Mouse (Mus musculus) fat pad, adult 2 months (tissue): ENCODE data around the gene Gpr183.

Experiments
- DNase-seq: peaks from one replicate; pipeline ENCODE4 v3.0.0-alpha.2; 2011; ENCODE audit warnings: low read depth, low spot score; ENCODE audit errors: extremely low read depth

Gene Gpr183

DNA sequence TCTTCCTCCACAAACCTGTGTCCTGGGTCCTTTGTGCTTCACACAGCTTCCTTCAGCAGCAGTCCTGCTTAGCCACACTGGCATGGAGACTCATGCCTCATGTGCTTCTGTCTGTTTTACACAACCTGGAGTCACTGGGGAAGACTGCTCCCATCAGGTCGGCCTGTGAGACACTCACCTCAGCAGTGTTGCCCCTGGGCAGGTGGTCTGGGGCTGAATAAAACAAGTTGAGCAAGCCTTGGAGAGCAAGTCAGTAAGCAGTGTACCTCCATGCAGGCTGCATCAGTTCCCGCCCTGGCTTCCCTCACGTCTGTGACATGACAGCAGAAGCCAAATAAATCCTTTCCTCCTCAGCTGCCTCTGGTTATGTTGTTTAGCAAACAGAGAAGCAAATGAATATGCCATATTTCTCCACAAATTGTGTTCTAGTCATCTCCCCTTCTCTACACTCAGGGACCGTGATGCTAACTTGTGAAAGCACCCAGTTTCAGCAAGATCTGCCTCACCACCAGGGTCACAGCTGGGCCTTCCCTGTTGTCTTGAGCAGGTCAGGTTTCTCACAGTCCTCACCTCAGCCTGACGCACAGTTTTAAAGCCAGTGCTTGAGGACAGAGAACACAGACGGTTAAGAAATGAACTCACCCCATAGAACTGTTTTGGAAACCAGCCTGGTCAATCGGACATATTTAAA lies 30.9 kb downstream of the Gpr183 start:
- no peak for DNase-seq

DNA sequence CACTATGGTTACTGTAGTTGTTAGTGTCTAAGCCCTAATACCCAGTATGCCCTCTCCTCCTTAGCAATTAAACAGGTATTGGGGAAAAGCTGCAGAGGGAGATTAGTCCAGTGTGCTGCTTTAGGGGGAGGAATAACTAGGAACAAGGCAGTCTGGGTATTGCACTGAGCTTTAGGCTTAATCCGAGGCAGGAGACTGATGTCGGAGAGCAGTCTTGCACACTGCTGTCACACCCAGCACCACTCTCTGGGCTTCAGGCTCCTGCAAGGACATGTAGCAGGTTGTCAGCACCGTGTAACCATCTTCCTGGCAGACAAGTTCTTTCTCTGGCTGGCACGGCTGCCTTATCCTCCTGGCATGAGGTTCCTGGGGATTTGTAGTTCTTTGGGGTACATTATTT lies 32.8 kb downstream of the Gpr183 start:
- DNase-seq, result peak; percentile 23

DNA sequence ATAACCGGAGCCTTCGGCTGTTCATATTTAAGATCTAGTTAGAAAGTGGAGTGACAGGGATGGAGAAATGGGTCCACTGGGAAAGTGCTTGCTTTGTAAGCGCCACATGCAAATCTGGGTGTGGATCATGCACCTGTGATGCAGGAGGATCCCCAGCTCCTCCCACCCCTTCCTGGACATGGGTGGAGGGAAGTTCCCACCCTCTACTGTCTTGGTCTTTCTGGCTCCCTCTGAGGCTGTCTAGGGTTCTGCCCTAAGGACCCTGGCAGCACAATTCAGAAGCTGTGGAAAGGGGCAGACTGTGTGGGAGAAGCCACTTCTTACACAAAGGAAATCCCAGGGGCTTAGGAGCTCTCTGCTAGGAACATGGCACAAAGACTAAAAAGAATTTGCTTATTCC lies 33.4 kb downstream of the Gpr183 start:
- no peak for DNase-seq

DNA sequence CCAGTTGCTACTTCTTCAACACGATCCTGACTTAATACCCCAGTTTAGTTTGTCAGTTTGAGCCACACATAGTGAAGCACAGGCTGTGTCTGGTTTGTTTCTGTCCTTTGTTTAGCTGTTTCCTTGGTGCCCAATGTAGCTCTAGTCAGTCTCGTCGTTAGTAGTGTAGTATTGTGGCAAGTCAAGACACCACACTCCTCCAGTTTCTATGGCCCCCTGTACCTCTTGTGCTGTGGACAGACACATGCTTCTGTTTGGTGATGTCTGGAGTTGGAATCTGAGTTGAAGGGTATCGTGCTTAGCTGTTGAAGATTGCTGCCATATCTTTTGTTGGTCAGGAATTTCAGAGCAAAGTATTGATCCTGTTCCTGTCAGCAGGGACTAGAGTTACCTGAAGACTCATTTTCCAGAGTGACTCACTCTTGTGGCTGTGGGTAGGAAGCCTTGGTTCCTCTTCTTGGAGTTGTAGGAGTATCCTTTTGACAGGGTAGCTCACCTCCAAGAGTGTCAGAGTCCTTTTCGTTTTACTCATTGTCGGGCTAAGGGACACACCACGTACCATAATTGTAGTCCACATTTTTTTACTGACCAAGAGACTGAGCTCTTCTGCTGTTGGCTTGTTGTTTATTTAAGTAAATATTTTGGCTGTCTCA lies 34.1 kb downstream of the Gpr183 start:
- DNase-seq, result no peak

DNA sequence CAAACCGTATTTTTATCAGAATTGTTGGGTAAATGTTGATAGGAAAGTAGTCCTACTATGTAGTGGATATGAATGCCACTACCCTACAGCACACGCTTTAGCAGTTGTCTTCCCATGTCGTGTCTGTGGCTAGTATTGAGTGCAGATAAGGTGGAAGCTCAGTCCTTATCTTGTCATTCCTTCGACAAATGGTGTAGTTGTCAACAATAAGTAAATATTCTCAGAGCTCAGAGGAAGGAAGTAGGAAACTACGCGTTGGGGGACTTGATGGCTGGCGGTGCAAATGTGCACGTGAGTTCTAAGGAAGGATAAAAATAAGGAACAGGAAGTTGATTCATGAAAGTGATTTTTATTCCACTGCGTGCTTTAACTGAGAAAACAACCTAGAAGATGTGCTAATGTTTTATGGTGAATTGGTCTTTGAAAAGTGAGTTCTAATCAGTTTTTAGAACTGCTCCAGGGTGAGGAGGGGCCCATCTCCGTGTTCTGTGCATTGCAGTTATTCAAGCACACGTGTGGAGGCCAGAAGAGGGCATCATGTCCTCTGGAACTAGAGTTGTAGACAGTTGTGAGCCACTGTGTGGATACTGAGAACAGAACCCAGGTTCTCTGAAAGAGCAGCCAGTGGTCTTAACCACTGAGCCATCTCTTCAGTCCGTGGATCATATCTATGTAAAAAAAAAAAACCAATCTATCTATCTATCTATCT lies 35.6 kb downstream of the Gpr183 start:
- no peak for DNase-seq

DNA sequence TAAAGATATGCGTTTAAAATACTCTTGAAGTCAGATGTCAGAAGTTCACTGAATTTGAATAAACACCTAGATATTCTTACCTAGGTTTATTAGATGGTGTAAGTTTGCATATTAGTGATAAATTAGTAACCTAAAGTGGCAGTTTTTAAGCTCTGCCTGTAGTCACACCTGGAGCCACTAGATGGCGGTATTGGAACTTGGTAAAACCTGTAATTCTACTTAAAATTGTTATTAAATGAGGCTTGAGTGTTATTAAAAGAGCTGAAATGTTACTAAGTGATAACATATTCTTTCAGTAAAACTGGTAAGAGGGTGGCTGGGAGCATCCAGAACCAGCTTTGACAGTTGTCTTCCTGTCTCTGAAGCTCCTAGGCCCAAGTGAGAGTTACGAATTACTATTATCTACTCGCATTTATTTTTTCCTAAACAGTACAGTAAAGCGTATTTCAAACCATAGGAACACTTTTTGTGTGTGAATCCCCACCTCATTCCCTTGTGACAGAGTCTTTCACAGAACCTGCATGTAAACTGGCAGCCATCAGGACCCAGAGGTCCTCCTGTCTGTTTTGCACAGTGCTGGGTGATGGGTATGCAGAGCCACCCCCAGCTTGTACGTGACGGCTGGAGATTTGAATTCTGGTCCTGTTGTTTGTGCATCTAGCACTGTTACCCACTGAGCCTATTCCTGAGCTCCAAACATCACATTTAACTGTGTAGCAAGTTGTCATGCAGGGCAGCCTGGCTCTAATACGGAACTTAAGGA lies 36.4 kb downstream of the Gpr183 start:
- no peak for DNase-seq

DNA sequence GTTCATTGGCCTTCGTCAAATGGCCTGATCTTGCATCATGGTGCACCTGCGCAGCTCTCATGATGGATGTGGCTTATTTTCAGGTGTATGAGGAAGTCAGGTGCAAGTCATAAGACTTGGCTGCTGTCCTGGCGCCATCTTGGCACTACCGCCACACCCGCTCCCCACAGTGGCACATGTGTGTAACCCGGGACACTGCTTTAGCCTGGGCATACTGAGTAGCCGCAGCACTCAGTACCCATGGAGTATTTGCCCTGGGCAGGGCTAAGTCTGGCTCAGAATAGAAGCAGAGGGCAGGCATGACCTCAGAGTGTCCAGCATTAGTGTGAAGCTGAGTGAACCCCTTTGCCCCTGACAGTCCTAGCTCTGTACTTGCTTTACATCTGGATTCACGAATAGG lies 37.5 kb downstream of the Gpr183 start:
- DNase-seq, result no peak

DNA sequence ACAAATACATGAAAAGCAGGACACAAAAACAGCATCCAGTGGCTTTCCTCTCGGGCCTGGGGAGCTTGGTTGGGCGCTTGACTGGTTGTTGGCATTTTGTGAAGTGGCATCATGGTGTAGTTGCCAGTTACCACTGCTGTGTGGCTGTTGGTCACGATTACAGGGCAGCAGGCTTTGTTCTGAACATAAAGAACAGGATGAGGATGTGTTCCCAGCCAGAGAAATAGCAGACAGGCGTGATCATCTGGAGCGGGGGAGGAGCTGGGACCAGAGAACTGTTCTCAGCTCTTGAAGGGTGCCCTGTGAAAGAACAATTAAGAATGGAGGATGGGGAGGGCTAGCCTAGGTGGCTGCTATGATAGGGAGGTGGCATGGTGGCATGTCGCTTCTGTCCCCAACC lies 38.1 kb downstream of the Gpr183 start:
- no peak for DNase-seq

DNA sequence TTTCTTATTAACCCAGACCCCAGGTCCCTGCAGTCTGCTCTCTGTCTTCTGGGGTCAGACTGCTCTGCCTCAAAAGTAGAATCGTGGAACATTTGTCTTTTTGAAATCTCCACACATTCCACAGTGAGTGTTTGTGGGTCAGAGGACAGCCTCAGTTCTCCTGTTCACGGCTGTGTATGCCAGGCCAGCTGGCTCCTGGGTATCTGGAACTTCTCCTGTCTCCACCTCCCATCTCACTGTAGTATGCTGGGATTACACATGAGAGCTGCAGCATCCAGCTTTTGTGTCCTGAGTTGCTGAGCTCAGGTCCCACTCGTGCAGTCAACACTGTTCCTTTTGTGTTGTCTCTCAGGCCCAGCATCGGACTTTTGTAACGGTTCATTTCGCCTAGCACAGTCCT lies 40.1 kb downstream of the Gpr183 start:
- DNase-seq, result no peak

DNA sequence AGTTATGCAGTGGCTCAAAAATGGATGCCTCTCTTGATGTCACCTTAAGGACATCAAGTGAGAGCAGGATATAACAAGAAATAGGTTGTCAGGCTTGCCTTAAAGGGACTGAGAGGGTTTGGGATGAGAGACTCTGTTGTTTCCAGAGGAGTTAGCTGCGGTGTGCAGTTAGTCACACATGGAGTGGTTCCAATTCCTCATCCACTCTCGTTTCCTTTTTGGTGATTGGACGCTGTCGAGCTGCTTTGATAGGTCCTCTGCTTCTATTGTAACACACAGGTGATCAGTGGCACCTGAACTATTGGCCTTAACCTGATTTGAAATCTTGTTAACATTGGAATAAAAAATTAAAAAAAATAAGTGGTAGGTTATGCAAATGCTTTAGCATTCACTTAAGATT lies 42.3 kb downstream of the Gpr183 start:
- DNase-seq, result no peak

DNA sequence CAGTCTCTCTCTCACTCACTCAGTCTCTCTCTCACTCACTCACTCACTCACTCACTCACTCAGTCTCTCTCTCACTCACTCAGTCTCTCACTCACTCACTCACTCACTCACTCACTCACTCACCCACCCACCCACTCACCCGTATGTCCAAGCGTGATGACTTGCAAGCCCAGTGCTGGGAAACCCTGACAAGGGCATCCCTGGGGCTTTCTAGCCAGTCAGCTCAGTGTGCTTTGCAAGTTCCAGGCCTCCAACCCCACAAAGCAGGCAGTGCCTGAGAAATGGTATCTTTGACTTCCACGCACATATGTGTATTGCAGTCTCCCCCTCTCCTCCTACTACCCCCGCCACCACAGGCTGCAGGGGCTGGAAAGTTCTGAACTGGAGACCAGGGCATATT lies 43.0 kb downstream of the Gpr183 start:
- DNase-seq, result no peak

DNA sequence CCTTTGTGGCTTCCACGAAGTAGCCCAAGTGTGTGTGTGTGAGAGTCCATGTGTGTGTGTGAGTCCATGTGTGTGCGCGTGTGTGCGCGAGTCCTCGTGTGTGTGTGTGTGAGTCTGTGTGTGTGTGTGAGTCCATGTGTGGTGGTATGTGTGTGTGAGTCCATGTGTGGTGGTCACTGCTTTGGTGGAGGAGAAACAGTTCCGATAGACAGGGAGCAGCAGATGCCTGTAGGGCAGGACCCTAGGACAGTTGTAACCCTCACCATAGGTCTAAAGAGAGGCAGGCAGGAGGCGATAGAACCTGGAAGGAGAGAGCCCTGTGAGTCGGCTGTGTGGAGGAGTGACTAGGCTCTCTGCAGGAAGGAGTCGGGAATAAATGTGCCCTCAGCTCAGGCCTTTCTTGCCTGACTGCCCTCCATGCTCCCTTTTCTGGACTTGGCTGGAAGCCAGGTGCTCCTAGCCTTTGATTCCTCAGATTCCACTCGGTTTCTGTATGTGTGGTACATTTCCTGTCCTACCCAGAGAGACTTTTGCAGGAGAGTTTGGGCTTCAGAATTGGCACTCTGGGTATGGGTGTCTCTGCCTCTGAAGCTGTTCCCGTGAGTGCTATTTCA lies 44.4 kb downstream of the Gpr183 start:
- DNase-seq, result no peak

DNA sequence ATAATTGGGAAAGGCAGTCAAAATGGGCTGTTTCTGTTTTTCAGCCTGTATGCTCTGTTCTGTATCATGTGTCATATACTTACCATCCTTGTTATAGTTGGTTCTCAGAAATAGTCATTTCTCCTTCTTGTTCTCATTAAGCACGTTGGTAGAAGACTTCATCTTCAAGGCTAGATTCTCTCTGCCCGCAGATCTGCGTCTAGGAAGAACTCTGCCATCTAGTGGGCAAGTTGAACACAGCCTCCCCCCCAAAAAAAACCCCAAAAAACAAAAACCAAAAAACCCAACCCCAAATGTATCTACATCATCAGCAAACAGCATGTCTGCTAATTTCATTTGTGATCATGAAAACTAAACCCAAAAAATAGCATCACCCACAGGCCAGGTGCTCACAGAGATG lies 45.2 kb downstream of the Gpr183 start:
- DNase-seq, result no peak

DNA sequence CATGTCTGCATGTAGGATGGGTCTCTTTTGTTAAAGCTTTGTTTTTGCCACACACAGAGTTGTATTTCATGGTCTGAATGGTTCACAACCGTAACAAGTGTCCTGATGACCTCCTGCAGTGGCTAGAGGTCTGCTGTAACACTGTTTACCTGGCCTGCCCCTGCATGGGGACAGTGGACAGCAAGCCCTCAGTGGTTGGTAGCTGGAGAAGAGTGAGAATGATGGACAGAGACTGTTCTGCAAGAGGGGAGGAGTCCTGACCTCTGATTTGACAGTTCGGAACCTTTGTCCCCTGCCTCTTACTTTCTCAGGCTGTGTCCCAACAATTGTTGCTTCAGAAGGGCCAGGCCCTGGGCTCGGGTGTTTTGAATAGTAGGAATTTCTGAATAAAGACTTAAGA lies 46.7 kb downstream of the Gpr183 start:
- no peak for DNase-seq

DNA sequence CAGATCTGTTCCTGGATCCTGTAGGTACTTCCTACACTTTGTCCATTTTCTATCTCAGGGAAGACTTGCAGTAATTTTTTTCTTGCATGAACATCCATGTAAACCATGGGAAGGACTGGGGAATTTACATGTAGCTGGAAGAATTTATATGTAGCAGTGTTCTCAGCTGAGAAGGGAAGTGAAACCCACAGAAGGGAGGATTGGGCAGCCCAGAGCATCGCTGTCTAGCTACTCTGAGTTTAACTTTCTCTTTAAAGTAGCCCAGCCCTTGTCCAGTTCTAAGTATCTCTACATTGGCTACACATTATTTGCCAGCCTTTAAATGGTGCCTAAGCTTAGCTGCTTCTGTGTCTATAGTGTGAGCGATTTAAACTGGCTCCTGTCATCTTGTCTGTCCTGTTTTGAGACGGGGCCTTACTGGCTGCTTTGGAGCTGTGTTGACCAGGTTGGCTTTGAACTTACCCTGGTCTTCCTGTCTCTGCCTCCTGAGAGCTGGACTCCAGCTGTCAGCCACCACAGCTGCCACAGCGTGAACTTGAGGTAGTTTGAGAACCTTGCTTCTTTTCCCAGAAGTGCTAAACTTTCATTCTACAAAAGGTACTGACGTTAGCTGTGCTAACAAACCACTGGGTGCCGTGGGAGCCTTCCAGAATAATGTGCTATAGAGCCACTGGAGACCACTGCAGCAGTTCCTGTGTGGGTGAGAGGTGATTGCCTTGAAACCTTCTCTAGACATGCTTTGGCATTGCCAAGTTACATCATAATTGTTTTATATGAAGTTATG lies 48.5 kb downstream of the Gpr183 start:
- no peak for DNase-seq

DNA sequence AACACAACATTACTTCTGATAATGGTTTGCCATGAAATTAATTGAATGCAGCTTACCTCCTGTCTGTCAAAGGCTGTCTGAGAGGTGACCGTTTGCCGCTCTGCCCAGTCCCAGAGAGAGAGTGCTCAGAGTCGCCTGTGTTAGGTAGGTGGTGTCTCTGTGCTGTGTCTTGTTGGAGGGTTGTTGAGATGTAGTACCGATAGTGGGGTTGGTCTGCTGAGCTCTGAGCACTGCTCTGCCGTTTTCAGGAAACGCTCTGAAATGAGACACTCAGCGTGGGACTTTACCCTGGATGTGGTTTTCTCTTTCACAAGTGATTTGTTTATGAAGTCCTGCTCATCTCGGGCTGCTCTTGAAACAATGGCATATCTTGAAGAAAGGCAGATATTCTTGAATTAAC lies 49.4 kb downstream of the Gpr183 start, which contains the start of gene Gpr18:
Gene Gpr18 (minus strand): TSS at position 161 of the 400 bp plus-strand sequence.
- DNase-seq, result no peak

DNA sequence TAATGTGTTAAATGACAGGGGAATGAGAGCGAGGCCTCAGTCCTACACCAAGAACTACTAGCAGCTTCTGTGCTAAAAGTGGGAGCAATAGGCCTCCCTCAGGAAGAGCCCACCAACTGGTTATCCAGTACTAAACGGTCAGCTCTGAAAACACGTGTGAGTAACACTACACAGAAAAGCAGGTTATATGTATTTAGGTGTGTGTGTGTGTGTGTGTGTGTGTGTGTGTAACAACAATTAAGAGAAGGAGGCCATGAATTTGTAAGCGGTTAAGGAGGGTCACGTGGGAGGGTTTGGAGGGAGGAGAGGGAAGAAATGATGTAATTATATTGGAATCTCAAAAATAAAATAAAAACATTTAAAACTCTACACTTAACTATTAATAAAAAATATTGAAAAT lies 49.9 kb downstream of the Gpr183 start:
- no peak for DNase-seq

DNA sequence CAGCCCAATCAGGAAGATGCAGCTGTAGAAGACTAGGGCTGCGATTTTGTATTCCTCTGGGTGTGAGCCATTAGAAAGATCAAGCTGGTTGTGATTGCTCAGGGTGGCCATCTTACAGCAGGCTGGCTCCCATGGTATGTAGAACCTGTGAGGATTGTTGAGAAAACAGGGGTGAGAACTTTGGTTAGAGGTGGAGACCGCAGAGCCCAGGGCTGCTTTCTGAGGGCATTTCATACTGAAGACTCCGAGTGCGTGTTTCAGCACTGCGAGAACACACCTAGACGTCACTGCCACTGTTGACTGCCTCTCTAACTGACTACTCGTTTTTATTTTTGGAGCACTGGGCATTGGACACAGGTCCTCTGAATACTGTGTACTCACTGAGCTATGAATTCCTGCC lies 52.5 kb downstream of the Gpr183 start:
- DNase-seq, result no peak

DNA sequence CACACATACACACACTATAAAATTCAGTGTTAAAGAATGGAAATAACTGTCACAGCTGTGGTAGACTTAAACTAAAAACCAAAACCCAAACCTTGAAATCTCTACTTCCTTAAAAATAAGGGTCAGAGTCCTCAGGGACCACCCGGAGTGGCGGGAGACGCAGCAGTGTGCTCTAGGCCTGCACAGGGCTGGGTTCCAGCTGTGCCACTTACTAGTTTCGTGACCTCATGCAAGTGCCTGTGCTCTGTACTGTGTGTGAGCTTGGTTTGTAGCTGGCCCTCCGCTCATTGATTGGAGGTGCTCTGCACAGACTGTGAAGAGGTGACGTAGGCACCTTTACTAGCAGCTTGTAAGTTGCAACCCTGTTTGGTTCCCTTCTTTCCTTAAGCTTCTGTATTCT lies 55.1 kb downstream of the Gpr183 start:
- DNase-seq, result no peak

DNA sequence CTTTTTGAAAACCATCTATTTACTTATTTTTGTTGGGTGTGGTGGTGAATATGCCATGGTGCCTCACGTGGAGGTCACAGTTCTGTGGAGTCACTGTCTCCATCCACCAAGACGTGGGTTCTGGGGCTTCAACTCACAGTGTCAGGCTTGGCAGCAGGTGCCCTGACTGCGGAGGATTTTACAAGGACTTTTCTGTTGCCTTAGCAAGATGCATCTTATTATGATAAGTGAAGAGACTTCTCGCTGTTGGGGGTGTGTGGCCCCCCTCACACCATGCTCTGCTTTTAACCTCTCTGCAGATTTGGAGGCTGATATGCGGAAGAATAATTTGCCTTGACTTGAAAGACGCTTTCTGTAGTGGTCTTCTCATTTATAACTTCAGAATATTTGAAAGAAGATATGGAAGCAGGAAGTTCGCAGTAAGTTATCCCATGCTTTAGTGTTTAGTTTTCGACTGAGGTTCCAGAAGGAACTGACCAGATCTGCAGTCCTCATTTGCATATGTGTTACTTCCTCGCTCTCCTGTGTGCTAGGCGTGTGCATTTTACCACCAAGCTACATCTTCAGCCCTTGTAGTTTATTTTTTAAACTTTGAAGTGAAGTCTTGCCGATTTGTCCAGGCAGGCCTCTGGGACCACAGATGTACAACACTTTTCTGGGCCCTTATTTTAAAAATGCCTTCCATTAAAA lies 57.9 kb downstream of the Gpr183 start:
- no peak for DNase-seq
